Mouse (Mus musculus): ENCODE results near the gene Olfr465-ps1. TPM values are rescaled to one million over a fixed set of nuclear protein-coding genes. Genes with fewer than 3 reads are reported as not detected.

Olfr465-ps1 gene
- polyA plus RNA-seq (2012; ENCODE audit: low replicate concordance) = not detected in 2 replicates

DNA sequence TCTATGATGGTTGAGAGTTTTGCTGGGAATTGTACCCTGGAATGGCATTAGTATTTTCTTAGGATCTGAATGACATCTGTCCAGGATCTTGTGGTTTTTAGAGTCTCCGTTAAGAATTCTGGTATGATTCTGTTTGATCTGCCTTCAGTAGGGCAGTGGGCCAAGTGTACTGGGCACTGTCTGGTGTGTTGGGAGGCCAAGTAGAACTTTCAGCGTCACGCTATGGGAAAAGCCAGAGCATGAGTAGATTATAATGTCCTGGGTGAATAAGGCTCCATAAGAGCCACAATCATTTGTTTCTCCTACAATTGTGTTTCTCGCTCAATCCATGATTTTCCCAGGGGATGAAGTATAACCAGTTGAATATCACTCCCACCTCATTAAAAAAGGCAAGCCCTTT is at the start of gene Olfr465-ps1:
Gene Olfr465-ps1 (plus strand): TSS at position 301 of the 400 bp plus-strand sequence.

DNA sequence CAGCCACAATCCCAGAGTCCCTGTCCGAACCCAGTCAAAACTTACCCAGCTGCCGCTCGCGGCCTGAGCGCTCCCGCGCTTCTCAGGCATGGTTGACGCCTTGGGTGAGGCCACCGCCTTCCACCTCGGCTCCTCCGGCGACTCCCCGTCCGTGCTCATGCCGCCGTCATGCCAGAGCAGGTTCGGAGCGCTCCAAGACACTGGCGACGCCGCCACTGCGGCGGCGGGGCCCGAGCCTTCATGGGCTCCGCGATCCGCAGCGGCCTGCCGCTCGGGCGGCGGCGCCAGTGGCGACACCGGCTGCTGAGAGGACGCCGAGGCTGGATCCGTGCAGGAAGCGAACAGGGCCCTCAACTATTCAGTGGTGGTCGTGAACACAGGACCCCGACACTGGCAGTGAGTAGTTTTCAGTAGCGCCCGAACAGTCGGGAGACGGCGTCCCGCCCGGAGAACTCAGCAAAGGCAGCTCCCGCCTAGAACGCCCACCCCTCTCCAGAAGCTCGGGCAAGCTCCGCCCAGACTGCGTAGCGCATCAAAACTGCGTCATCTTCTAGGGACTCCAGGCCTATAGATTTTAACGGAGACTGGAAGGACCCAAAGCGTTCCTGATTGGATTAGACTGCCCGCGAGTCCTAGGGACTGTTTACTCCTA is 25.3 kb upstream of the Olfr465-ps1 start, which contains the start of gene Mfsd14b:
Gene Mfsd14b (minus strand): TSS at position 517 of the 652 bp plus-strand sequence.

DNA sequence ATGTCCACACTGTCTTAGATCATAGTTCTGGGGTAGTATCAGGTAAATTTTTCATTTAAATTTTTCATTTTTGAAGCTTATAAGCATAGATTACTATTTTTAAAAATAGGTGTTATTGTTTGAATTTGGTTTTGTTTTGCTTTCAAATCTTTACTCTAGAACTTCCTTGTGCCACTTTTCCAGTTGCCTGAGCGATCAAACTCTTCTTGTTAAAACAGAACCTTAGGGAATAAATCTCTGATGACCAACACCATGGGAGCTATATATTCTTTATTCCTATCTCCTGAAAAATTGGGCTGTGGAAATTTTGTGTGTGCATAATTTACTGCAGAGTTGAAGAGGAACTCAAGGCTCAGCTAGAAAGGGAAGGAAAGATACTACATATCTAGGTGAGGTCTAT is 12.1 kb downstream of the Olfr465-ps1 start, which contains the start of gene Olfr466:
Gene Olfr466 (plus strand): TSS at position 301 of the 400 bp plus-strand sequence.

Other genes starting within 250 kb of the Olfr465-ps1 start
- gene Cntnap3, start 234.1 kb upstream of the Olfr465-ps1 start, polyA plus RNA-seq (2012; ENCODE audit: low replicate concordance) = not detected in 2 replicates
- gene Spata31, start 220.7 kb upstream of the Olfr465-ps1 start, polyA plus RNA-seq (2012; ENCODE audit: low replicate concordance) = not detected in 2 replicates
- not detected in 2 replicates for gene Spata31d1c, start 105.0 kb upstream of the Olfr465-ps1 start, polyA plus RNA-seq (2012; ENCODE audit: low replicate concordance)
- not detected in 2 replicates for gene Prss47, start 85.3 kb upstream of the Olfr465-ps1 start, polyA plus RNA-seq (2012; ENCODE audit: low replicate concordance)
- gene Mfsd14b, start 25.1 kb upstream of the Olfr465-ps1 start, polyA plus RNA-seq (2012; ENCODE audit: low replicate concordance) = 9.8 and 23.7 TPM in 2 replicates
- gene Olfr466, start 12.2 kb downstream of the Olfr465-ps1 start, polyA plus RNA-seq (2012; ENCODE audit: low replicate concordance) = not detected in 2 replicates
- gene Nlrp4f, start 67.9 kb downstream of the Olfr465-ps1 start, polyA plus RNA-seq (2012; ENCODE audit: low replicate concordance) = not detected in 2 replicates
- 0.19 and 0.79 TPM in 2 replicates for gene Gm10775, start 121.5 kb downstream of the Olfr465-ps1 start, polyA plus RNA-seq (2012; ENCODE audit: low replicate concordance)
- 4.7 and 7.7 TPM in 2 replicates for gene Zfp369, start 140.7 kb downstream of the Olfr465-ps1 start, polyA plus RNA-seq (2012; ENCODE audit: low replicate concordance)